Mouse (Mus musculus): ENCODE measurements at regions not wholly inside any gene's neighbourhood (a gene's known extent, or its start where the extent isn't known, plus 50 kb on each side); places are given as distances from the start of the nearest gene placed in this dataset.

GRCm38 (mm10) chr3:35464212-35464911, 289.5 kb upstream of the Atp11b start:
- TF ChIP-seq NELFE (IDR thresholded peaks at IDR 0.05; ENCODE audit: low read depth, low read length), result no peak
- no peak for TF ChIP-seq MXI1 (IDR thresholded peaks at IDR 0.05; ENCODE audit: low read depth, low read length)
- TF ChIP-seq NRF1 (IDR thresholded peaks at IDR 0.05; ENCODE audit: low read depth, low read length), result no peak

Measured in CH12.LX (cell line).